In genomic region chr4:118471281-118471680, GRCm38 (mm10) we compare ENCODE assay signal across 15 mouse cellular contexts. TPM values are rescaled to one million over a fixed set of nuclear protein-coding genes. Genes with fewer than 3 reads are reported as not detected.
"Had no signal": no experiment of that assay in that cellular context is flagged by ENCODE, and none has a peak within 500 bp of the region (broad histone marks: within the 10 kb centered on the region; RNA-seq: fewer than 3 reads in every experiment).

No protein-coding gene starts in this region.

- ATAC-seq: midbrain, embryonic 15.5 days had no signal

- DNase-seq: kidney, adult 2 months; kidney, postnatal 14 days; lung, adult 18-20 months; lung, postnatal 4 days; right cerebral cortex, postnatal 14 days had no signal

- H3K9ac ChIP-seq: kidney, embryonic 15.5 days; limb, embryonic 13.5 days; liver, embryonic 14.5 days; midbrain, embryonic 15.5 days; neural tube, embryonic 13.5 days; stomach, embryonic 15.5 days had no signal

- H3K9me3 ChIP-seq: kidney, embryonic 15.5 days; limb, embryonic 13.5 days; midbrain, embryonic 15.5 days; neural tube, embryonic 13.5 days; stomach, embryonic 15.5 days had no signal

- H3K36me3 ChIP-seq: kidney, embryonic 15.5 days; limb, embryonic 13.5 days; midbrain, embryonic 15.5 days; neural tube, embryonic 13.5 days; stomach, embryonic 15.5 days had no signal

- H3K27ac ChIP-seq: kidney, embryonic 15.5 days; left cerebral cortex, adult 2 months; limb, embryonic 13.5 days; liver, embryonic 14.5 days; midbrain, embryonic 15.5 days; neural tube, embryonic 13.5 days; stomach, embryonic 15.5 days had no signal

- H3K4me1 ChIP-seq: midbrain, embryonic 15.5 days; neural tube, embryonic 13.5 days; stomach, embryonic 15.5 days had no signal

- H3K4me2 ChIP-seq: kidney, embryonic 15.5 days; limb, embryonic 13.5 days; midbrain, embryonic 11.5 days; midbrain, embryonic 15.5 days; neural tube, embryonic 13.5 days; stomach, embryonic 15.5 days had no signal

- H3K4me3 ChIP-seq: kidney, embryonic 15.5 days; left cerebral cortex, adult 2 months; limb, embryonic 13.5 days; midbrain, embryonic 15.5 days; neural tube, embryonic 13.5 days; stomach, embryonic 15.5 days had no signal

- H3K27me3 ChIP-seq: kidney, embryonic 15.5 days; limb, embryonic 13.5 days; midbrain, embryonic 15.5 days; neural tube, embryonic 13.5 days; stomach, embryonic 15.5 days had no signal

RNA-seq across cellular contexts. Expression of gene Mpl, which starts 14.0 kb away (rescaled TPM):
- polyA plus RNA-seq: liver, adult 2 months; testis, adult 2 months had no signal

RNA-seq across cellular contexts. Expression of gene 2610528J11Rik, which starts 55.5 kb away (rescaled TPM):
- polyA plus RNA-seq: midbrain, embryonic 15.5 days; neural tube, embryonic 13.5 days had no signal
